Mouse (Mus musculus) c-Kit-positive CD71-positive TER-119-negative erythroid progenitor cells, embryonic 14.5 days (primary cell): ENCODE measurements around the gene Epop.

Experiments used
- DNase-seq: peaks from one replicate; pipeline ENCODE4 v3.0.0-alpha.2; 2013; ENCODE audit warnings: low read depth

Gene Epop

GRCm38 (mm10) chr11:97589216-97589615 is 40.3 kb downstream of the Epop start:
- no peak for DNase-seq

- DNase-seq = no peak
Measured at GRCm38 (mm10) chr11:97585932-97586331, 43.6 kb downstream of the Epop start.

DNA sequence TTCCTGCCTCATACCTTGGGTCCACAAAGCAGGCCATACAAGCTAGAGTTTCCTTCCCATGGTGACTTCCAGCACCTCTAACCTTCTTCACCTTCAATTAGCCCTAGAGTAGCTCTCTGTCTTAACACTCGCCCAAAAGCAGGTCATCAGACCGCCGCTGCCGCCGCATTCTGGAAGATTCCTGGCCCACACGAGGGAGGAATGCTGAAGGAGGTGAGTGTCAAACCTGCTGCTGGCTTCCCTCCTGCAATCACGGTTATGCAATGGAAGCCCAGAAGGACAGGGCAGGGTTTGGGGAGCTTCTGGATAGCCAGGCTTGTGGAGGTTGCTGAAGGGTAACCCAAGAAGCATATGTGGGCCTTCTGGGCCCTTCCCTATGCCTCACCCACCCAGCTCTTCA is 45.0 kb downstream of the Epop start:
- DNase-seq = no peak

DNA sequence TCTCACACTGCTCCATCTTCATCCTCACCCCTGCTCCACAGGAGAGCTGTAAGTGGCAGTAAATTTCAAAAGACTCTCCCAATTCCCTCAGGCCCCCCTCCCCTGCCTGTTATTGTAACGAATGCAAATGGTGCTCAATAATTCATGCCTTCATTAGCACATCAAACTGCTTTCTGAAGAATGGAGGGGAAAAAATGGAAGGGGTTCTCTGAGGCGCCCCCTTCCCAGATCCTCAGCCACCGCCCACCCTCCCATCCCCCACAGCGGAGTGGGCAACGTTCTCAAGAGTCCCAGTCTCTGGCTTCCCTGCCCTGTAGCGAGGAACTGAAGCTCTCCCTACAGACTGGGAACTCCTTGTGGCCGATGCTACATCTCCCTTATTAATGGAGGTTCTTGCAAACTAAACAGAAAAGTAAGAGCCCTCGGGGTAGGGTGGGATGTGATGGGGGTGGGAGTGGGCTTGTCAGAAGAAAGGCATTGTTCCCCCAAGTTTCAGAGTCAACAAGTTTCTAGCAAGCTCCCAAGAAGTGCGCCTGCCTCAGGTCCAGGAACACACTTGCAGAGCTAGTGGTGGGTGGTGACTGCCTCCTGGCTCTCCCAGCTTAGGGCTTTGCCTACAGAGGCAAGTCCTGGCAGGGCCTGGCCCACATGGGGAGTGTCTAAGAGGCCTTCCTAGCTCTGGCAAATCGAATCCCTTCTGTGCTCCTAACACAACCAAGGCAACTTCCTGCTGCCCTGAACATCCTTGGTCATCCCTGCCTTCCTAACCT is 50.2 kb downstream of the Epop start:
- DNase-seq = no peak

DNA sequence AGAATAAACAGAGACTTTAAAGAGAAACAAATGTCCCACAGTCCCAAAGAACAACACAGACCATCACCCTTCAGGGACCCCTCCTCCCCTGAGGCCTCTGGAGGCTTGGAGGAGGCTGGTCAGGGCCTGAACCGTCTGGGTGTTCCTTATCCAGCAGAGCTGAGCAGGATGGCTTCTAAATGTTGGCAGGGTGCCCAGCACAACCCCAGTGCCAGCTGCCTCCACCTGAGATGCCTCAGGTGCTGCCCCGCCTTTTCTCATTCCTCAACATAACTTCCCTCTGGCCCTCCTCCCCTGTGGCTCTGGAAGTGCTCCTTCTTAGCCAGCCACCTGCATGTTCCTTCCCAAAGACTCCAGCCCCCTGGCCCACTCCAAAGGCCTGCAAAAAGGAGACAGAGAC is 51.2 kb downstream of the Epop start:
- no peak for DNase-seq
